Mouse (Mus musculus): ENCODE data around the gene Zfp933. TPM values are rescaled to one million over a fixed set of nuclear protein-coding genes. Genes with fewer than 3 reads are reported as not detected.
A peak's percentile ranks its signal among the peaks of the same experiment; 100 is the strongest.
"Not testable (repeated sequence)": the region's sequence is repeated elsewhere in the genome, so short reads cannot be mapped to it uniquely, and the experiment has no call there.

Zfp933 gene
- polyA plus RNA-seq, 1 experiment: 0.37 TPM

GRCm38 (mm10) chr4:147824389-147824788, 23.8 kb downstream of the Zfp933 start:
- Histone ChIP-seq H3K4me3 (ENCODE audit: extremely low read depth, insufficient read depth, insufficient read length) (no peak overlapping the region), H3K4me1 (ENCODE audit: control insufficient read depth, insufficient read depth, insufficient read length) (no peaks in the 10 kb centered on the region), H3K27ac (ENCODE audit: insufficient read depth, low read length) (no peak overlapping the region), H3K27me3 (ENCODE audit: control insufficient read depth, insufficient read depth, low read length) (no peaks in the 10 kb centered on the region), H3K36me3 (ENCODE audit: control insufficient read depth, insufficient read depth, low read length) (peaks cover 17% of the 10 kb centered on the region)
- DNase-seq (ENCODE audit: low read depth in 1 of 2, low spot score in 2 of 2): no peak
- WGBS: 94% methylated on average over 4 of the region's 4 CpGs
- TF ChIP-seq POLR2A (IDR thresholded peaks at IDR 0.05; ENCODE audit: low read depth, low read length) (no peak), CTCF (IDR thresholded peaks at IDR 0.05; ENCODE audit: extremely low read depth, insufficient read depth, insufficient read length, insufficient replicate concordance) (no peak)

- WGBS: 82% methylated on average over 3 of the region's 3 CpGs
- not testable (repeated sequence) for H3K4me3 ChIP-seq (ENCODE audit: extremely low read depth, insufficient read depth, insufficient read length); H3K27me3 ChIP-seq (ENCODE audit: control insufficient read depth, insufficient read depth, low read length); H3K4me1 ChIP-seq (ENCODE audit: control insufficient read depth, insufficient read depth, insufficient read length); H3K27ac ChIP-seq (ENCODE audit: insufficient read depth, low read length); DNase-seq (ENCODE audit: low read depth in 1 of 2, low spot score in 2 of 2); H3K36me3 ChIP-seq (ENCODE audit: control insufficient read depth, insufficient read depth, low read length)
Measured at GRCm38 (mm10) chr4:147821414-147821813, 26.8 kb downstream of the Zfp933 start.

GRCm38 (mm10) chr4:147819659-147820058, 28.5 kb downstream of the Zfp933 start:
- H3K4me1 ChIP-seq (ENCODE audit: control insufficient read depth, insufficient read depth, insufficient read length); H3K27ac ChIP-seq (ENCODE audit: insufficient read depth, low read length); H3K27me3 ChIP-seq (ENCODE audit: control insufficient read depth, insufficient read depth, low read length); H3K36me3 ChIP-seq (ENCODE audit: control insufficient read depth, insufficient read depth, low read length); H3K4me3 ChIP-seq (ENCODE audit: extremely low read depth, insufficient read depth, insufficient read length); DNase-seq (ENCODE audit: low read depth in 1 of 2, low spot score in 2 of 2): not testable (repeated sequence)
- 80% methylated on average over 7 of the region's 7 CpGs for WGBS

- WGBS: 77% methylated on average over 2 of the region's 2 CpGs
Measured at GRCm38 (mm10) chr4:147814592-147815167, 33.5 kb downstream of the Zfp933 start.

GRCm38 (mm10) chr4:147813249-147813765, 34.9 kb downstream of the Zfp933 start:
- H3K27ac ChIP-seq (ENCODE audit: insufficient read depth, low read length): no peak overlapping the region
- no peak for DNase-seq (ENCODE audit: low read depth in 1 of 2, low spot score in 2 of 2)
- no peak for TF ChIP-seq POLR2A (IDR thresholded peaks at IDR 0.05; ENCODE audit: low read depth, low read length)
- no peak for TF ChIP-seq CTCF (IDR thresholded peaks at IDR 0.05; ENCODE audit: extremely low read depth, insufficient read depth, insufficient read length, insufficient replicate concordance)
- H3K27me3 ChIP-seq (ENCODE audit: control insufficient read depth, insufficient read depth, low read length): no peaks in the 10 kb centered on the region
- H3K4me3 ChIP-seq (ENCODE audit: extremely low read depth, insufficient read depth, insufficient read length): no peak overlapping the region
- 50% methylated on average over 5 of the region's 5 CpGs for WGBS
- H3K4me1 ChIP-seq (ENCODE audit: control insufficient read depth, insufficient read depth, insufficient read length): 0 out of 2 replicates have a peak, but pooled peaks cover 2% of the 10 kb centered on the region
- no peaks in the 10 kb centered on the region for H3K36me3 ChIP-seq (ENCODE audit: control insufficient read depth, insufficient read depth, low read length)

More at GRCm38 (mm10) chr4:147814592-147815167, 33.5 kb downstream of the Zfp933 start:
- TF ChIP-seq POLR2A (IDR thresholded peaks at IDR 0.05; ENCODE audit: low read depth, low read length): no peak
- no peak for TF ChIP-seq CTCF (IDR thresholded peaks at IDR 0.05; ENCODE audit: extremely low read depth, insufficient read depth, insufficient read length, insufficient replicate concordance)
- no peaks in the 10 kb centered on the region for H3K36me3 ChIP-seq (ENCODE audit: control insufficient read depth, insufficient read depth, low read length)
- peak in 1 of 2 experiments; percentile 32 for DNase-seq (ENCODE audit: low read depth in 1 of 2, low spot score in 2 of 2)
- no peaks in the 10 kb centered on the region for H3K4me1 ChIP-seq (ENCODE audit: control insufficient read depth, insufficient read depth, insufficient read length)
- no peak overlapping the region for H3K4me3 ChIP-seq (ENCODE audit: extremely low read depth, insufficient read depth, insufficient read length)
- H3K27me3 ChIP-seq (ENCODE audit: control insufficient read depth, insufficient read depth, low read length): no peaks in the 10 kb centered on the region
- H3K27ac ChIP-seq (ENCODE audit: insufficient read depth, low read length): no peak overlapping the region

- H3K36me3 ChIP-seq (ENCODE audit: control insufficient read depth, insufficient read depth, low read length); H3K27ac ChIP-seq (ENCODE audit: insufficient read depth, low read length); H3K4me1 ChIP-seq (ENCODE audit: control insufficient read depth, insufficient read depth, insufficient read length); DNase-seq (ENCODE audit: low read depth in 1 of 2, low spot score in 2 of 2); H3K27me3 ChIP-seq (ENCODE audit: control insufficient read depth, insufficient read depth, low read length); H3K4me3 ChIP-seq (ENCODE audit: extremely low read depth, insufficient read depth, insufficient read length): not testable (repeated sequence)
- 62% methylated on average over 2 of the region's 2 CpGs for WGBS
Measured at GRCm38 (mm10) chr4:147809966-147810304, 38.2 kb downstream of the Zfp933 start.

GRCm38 (mm10) chr4:147809292-147809965, 38.7 kb downstream of the Zfp933 start, which contains the start of gene Zfp984:
Gene Zfp984, minus strand, starts transcription at chr4:147809788.
- peak within 1 kb of the TSS; percentile 93 for H3K27ac ChIP-seq (ENCODE audit: insufficient read depth, low read length)
- peak within 1 kb of the TSS; percentile 63 for H3K4me3 ChIP-seq (ENCODE audit: extremely low read depth, insufficient read depth, insufficient read length)
- H3K4me1 ChIP-seq (ENCODE audit: control insufficient read depth, insufficient read depth, insufficient read length); H3K27me3 ChIP-seq (ENCODE audit: control insufficient read depth, insufficient read depth, low read length); H3K36me3 ChIP-seq (ENCODE audit: control insufficient read depth, insufficient read depth, low read length): not testable (repeated sequence)
- 20% methylated on average over 15 of the region's 15 CpGs for WGBS
- DNase-seq (ENCODE audit: low read depth in 1 of 2, low spot score in 2 of 2): peak; percentile 58 to 70

GRCm38 (mm10) chr4:147808483-147808882, 39.7 kb downstream of the Zfp933 start:
- not testable (repeated sequence) for H3K36me3 ChIP-seq (ENCODE audit: control insufficient read depth, insufficient read depth, low read length); H3K27me3 ChIP-seq (ENCODE audit: control insufficient read depth, insufficient read depth, low read length); H3K27ac ChIP-seq (ENCODE audit: insufficient read depth, low read length); H3K4me1 ChIP-seq (ENCODE audit: control insufficient read depth, insufficient read depth, insufficient read length)
- peak; percentile 4 to 42 for DNase-seq (ENCODE audit: low read depth in 1 of 2, low spot score in 2 of 2)
- 43% methylated on average over 4 of the region's 4 CpGs for WGBS
- H3K4me3 ChIP-seq (ENCODE audit: extremely low read depth, insufficient read depth, insufficient read length): 0 out of 2 replicates have a peak overlapping the region, but pooled peaks have one; percentile 5

GRCm38 (mm10) chr4:147795308-147795707, 52.9 kb downstream of the Zfp933 start:
- DNase-seq (ENCODE audit: low read depth in 1 of 2, low spot score in 2 of 2); H3K4me1 ChIP-seq (ENCODE audit: control insufficient read depth, insufficient read depth, insufficient read length); H3K27me3 ChIP-seq (ENCODE audit: control insufficient read depth, insufficient read depth, low read length); H3K27ac ChIP-seq (ENCODE audit: insufficient read depth, low read length); H3K36me3 ChIP-seq (ENCODE audit: control insufficient read depth, insufficient read depth, low read length); H3K4me3 ChIP-seq (ENCODE audit: extremely low read depth, insufficient read depth, insufficient read length): not testable (repeated sequence)
- 97% methylated on average over 1 of the region's 1 CpGs for WGBS

GRCm38 (mm10) chr4:147794026-147794665, 54.0 kb downstream of the Zfp933 start:
- not testable (repeated sequence) for DNase-seq (ENCODE audit: low read depth in 1 of 2, low spot score in 2 of 2); H3K4me3 ChIP-seq (ENCODE audit: extremely low read depth, insufficient read depth, insufficient read length); H3K36me3 ChIP-seq (ENCODE audit: control insufficient read depth, insufficient read depth, low read length); H3K27ac ChIP-seq (ENCODE audit: insufficient read depth, low read length); H3K27me3 ChIP-seq (ENCODE audit: control insufficient read depth, insufficient read depth, low read length); H3K4me1 ChIP-seq (ENCODE audit: control insufficient read depth, insufficient read depth, insufficient read length)
- WGBS: 84% methylated on average over 3 of the region's 3 CpGs

Data from spleen, adult 2 months (tissue).